Mouse (Mus musculus) hindbrain, embryonic 14.5 days (tissue): ENCODE data around the gene Chn2. TPM values are rescaled to one million over a fixed set of nuclear protein-coding genes. Genes with fewer than 3 reads are reported as not detected.

ENCODE experiments used
- ATAC-seq: fragments of 200-750 bp; cut with Nextera tagmentation; 2 replicates; pipeline ENCODE4 v1.8.0; 2017; ENCODE audit warnings: moderate number of reproducible peaks, mild to moderate bottlenecking, moderate TSS enrichment, moderate library complexity; ENCODE audit not compliant: low FRiP score
- DNase-seq: peaks from one replicate; pipeline ENCODE4 v3.0.0-alpha.2; 2015; ENCODE audit warnings: low spot score
- H3K27ac ChIP-seq: fragments of 300-500 bp; sonication (generic); 2 replicates; pipeline ENCODE4 v1.5.1; 2014; ENCODE audit warnings: mild to moderate bottlenecking, moderate library complexity
- H3K27me3 ChIP-seq: fragments of 300-500 bp; sonication (generic); 2 replicates; pipeline ENCODE4 v1.6.1; 2014; ENCODE audit warnings: mild to moderate bottlenecking, low read length, mixed read lengths; ENCODE audit not compliant: control insufficient read depth, insufficient read depth
- H3K36me3 ChIP-seq: fragments of 300-500 bp; sonication (generic); replicated peaks from 2 replicates; pipeline ENCODE4 v1.6.1; 2014; ENCODE audit not compliant: control insufficient read depth, insufficient read depth
- H3K4me1 ChIP-seq: fragments of 300-500 bp; sonication (generic); replicated peaks from 2 replicates; pipeline ENCODE4 v1.6.1; 2014; ENCODE audit warnings: antibody characterized with exemption, low read length, mixed read lengths; ENCODE audit not compliant: control insufficient read depth, insufficient read depth
- H3K4me2 ChIP-seq: fragments of 300-500 bp; sonication (generic); replicated peaks from 2 replicates; pipeline ENCODE4 v1.6.1; 2014; ENCODE audit warnings: mild to moderate bottlenecking, moderate library complexity
- H3K4me3 ChIP-seq: fragments of 300-500 bp; sonication (generic); replicated peaks from 2 replicates; pipeline ENCODE4 v1.5.1; 2014; ENCODE audit warnings: mild to moderate bottlenecking, low read length
- H3K9ac ChIP-seq: fragments of 300-500 bp; sonication (generic); 2 replicates; pipeline ENCODE4 v1.6.1; 2014
- H3K9me3 ChIP-seq: fragments of 300-500 bp; sonication (generic); 2 replicates; pipeline ENCODE4 v1.6.1; 2016; ENCODE audit warnings: low read length; ENCODE audit not compliant: control insufficient read depth
- WGBS: fragments of 180-500 bp; shearing (Covaris S2); extraction: QIAGEN DNeasy Blood & Tissue Kit; methylation state at CpG from one replicate; pipeline ENCODE4 v1.1.7; 2014; 5-methylcytosine and 5-hydroxymethylcytosine counted together
- polyA plus RNA-seq: library from polyadenylated mRNA; unstranded; fragments of >200 nt; fragmentation: Nextera tagmentation; extraction: Ambion mirVana; gene quantifications from 2 replicates; pipeline ENCODE4 v1.2.1, GENCODE M21; 2014

Gene Chn2
- polyA plus RNA-seq, 1 experiment from 2014 or later, result 28.3 TPM

GRCm38 (mm10) chr6:54060258-54060657 is 20.9 kb downstream of the Chn2 start:
- DNase-seq (no peak), ATAC-seq (no peak)
- Histone ChIP-seq H3K4me1 (peaks cover 22% of the 10 kb centered on the region; the same call in 1 of the 2 replicates), H3K27me3 (no peaks in the 10 kb centered on the region), H3K9me3 (no peaks in the 10 kb centered on the region), H3K36me3 (no peaks in the 10 kb centered on the region), H3K4me2 (no peak overlapping the region), H3K4me3 (no peak overlapping the region), H3K27ac (no peak overlapping the region), H3K9ac (no peak overlapping the region)
- WGBS, result 91% methylated on average over 3 of the region's 3 CpGs

DNA sequence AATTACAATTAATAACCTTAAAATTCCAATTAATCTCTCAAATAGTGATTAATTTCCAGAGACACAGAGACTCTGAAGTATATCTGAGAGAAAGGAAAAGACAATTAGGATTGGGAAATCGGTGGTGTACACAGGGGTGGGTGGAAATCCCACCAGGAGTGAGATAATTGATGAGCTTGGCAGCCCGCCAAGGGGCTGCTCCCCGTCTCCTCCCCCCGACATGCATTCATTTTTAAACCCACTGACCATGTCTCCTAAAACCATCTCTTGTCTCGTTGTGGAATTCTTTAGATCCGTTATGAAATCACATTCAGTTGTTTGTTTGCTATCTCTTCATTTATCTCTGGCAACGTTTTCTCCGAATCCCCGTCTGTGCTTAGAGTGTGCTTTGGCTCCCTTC is 22.0 kb downstream of the Chn2 start:
- DNase-seq (no peak), ATAC-seq (no peak)
- whole genome bisulfite sequencing, result 25% methylated on average over 9 of the region's 9 CpGs
- Histone ChIP-seq H3K36me3 (no peaks in the 10 kb centered on the region), H3K4me3 (no peak overlapping the region), H3K9ac (no peak overlapping the region), H3K4me2 (0 out of 2 replicates have a peak overlapping the region, but pooled peaks have one; percentile 7), H3K4me1 (peaks cover 15% of the 10 kb centered on the region; the same call in 1 of the 2 replicates), H3K9me3 (no peaks in the 10 kb centered on the region), H3K27ac (no peak overlapping the region), H3K27me3 (no peaks in the 10 kb centered on the region)

GRCm38 (mm10) chr6:54063878-54064277 is 24.5 kb downstream of the Chn2 start:
- ATAC-seq, result no peak
- Histone ChIP-seq H3K36me3 (no peaks in the 10 kb centered on the region), H3K9me3 (no peaks in the 10 kb centered on the region), H3K27ac (no peak overlapping the region), H3K9ac (no peak overlapping the region), H3K4me2 (no peak overlapping the region), H3K4me1 (peaks cover 7% of the 10 kb centered on the region; the same call in 1 of the 2 replicates), H3K27me3 (no peaks in the 10 kb centered on the region), H3K4me3 (no peak overlapping the region)
- DNase-seq, result no peak
- 86% methylated on average over 6 of the region's 6 CpGs for WGBS

- Histone ChIP-seq H3K9ac (no peak overlapping the region), H3K4me2 (no peak overlapping the region), H3K4me1 (no peaks in the 10 kb centered on the region; the same call in 1 of the 2 replicates), H3K27me3 (no peaks in the 10 kb centered on the region), H3K9me3 (no peaks in the 10 kb centered on the region), H3K4me3 (no peak overlapping the region), H3K36me3 (no peaks in the 10 kb centered on the region), H3K27ac (no peak overlapping the region)
- WGBS, result 82% methylated on average over 5 of the region's 5 CpGs
- no peak for ATAC-seq
- no peak for DNase-seq
Measured at GRCm38 (mm10) chr6:54067380-54067779, 28.0 kb downstream of the Chn2 start.

DNA sequence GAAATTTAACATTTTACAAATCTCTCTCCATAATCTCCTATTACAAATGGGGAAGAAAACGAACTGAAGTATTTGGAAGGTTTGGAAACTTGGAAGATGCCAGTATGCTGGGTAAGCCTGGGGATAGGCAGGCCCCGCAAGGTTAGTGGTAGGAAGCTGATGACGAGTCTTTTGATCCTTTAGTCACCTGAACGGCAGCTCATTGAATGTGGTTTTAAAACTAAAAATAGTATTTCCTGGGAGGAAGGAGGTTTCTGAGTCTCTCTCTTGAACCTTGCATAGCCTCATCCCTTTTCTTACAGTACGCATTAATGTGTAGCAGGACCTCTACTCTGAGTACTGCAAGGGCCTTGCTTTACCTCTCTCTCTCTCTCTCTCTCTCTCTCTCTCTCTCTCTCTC is 29.5 kb downstream of the Chn2 start:
- Histone ChIP-seq H3K9me3 (no peaks in the 10 kb centered on the region), H3K36me3 (no peaks in the 10 kb centered on the region), H3K4me3 (no peak overlapping the region), H3K9ac (no peak overlapping the region), H3K27ac (no peak overlapping the region), H3K4me1 (peaks cover under 1% of the 10 kb centered on the region; the same call in 1 of the 2 replicates), H3K4me2 (no peak overlapping the region), H3K27me3 (no peaks in the 10 kb centered on the region)
- WGBS, result 84% methylated on average over 5 of the region's 5 CpGs
- DNase-seq, result no peak
- no peak for ATAC-seq

GRCm38 (mm10) chr6:54070736-54071135 is 31.4 kb downstream of the Chn2 start:
- no peak for ATAC-seq
- Histone ChIP-seq H3K4me2 (no peak overlapping the region), H3K9ac (no peak overlapping the region), H3K9me3 (no peaks in the 10 kb centered on the region), H3K27ac (no peak overlapping the region), H3K4me1 (peaks cover 13% of the 10 kb centered on the region), H3K27me3 (no peaks in the 10 kb centered on the region), H3K36me3 (no peaks in the 10 kb centered on the region), H3K4me3 (no peak overlapping the region)
- DNase-seq, result no peak
- 57% methylated on average over 6 of the region's 6 CpGs for WGBS

GRCm38 (mm10) chr6:54071478-54071877 is 32.1 kb downstream of the Chn2 start:
- ATAC-seq (no peak), DNase-seq (no peak)
- H3K4me2 ChIP-seq, result no peak overlapping the region
- H3K27ac ChIP-seq, result no peak overlapping the region
- H3K9ac ChIP-seq, result no peak overlapping the region
- H3K9me3 ChIP-seq, result no peaks in the 10 kb centered on the region
- no peaks in the 10 kb centered on the region for H3K36me3 ChIP-seq
- peaks cover 13% of the 10 kb centered on the region for H3K4me1 ChIP-seq
- 80% methylated on average over 4 of the region's 4 CpGs for WGBS
- H3K4me3 ChIP-seq, result no peak overlapping the region
- H3K27me3 ChIP-seq, result no peaks in the 10 kb centered on the region

DNA sequence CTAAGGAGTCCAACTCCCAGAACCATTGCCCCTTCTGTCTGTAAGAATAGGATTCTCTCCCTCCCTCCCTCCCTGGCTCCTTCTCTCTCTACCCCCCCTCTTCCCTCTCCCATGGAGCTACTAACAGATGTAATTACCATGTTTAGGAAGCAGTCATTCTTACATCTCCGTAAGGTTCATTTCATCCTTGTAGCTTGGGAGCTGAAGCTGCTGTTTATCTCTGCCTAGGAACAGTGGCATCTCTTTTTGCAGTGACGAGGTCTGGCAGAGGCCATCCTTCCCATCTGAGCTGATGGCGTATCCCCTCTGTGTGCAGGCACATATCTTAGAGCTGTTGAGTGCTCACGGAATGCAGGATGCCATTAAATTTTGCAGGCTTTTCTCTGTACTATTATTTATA is 35.1 kb downstream of the Chn2 start:
- Histone ChIP-seq H3K9me3 (no peaks in the 10 kb centered on the region), H3K36me3 (no peaks in the 10 kb centered on the region), H3K9ac (no peak overlapping the region; the same call in 1 of the 2 replicates), H3K4me1 (peaks cover 13% of the 10 kb centered on the region), H3K27me3 (no peaks in the 10 kb centered on the region), H3K4me3 (no peak overlapping the region), H3K4me2 (no peak overlapping the region), H3K27ac (no peak overlapping the region; the same call in 1 of the 2 replicates)
- WGBS, result 32% methylated on average over 4 of the region's 4 CpGs
- DNase-seq (no peak), ATAC-seq (no peak)

DNA sequence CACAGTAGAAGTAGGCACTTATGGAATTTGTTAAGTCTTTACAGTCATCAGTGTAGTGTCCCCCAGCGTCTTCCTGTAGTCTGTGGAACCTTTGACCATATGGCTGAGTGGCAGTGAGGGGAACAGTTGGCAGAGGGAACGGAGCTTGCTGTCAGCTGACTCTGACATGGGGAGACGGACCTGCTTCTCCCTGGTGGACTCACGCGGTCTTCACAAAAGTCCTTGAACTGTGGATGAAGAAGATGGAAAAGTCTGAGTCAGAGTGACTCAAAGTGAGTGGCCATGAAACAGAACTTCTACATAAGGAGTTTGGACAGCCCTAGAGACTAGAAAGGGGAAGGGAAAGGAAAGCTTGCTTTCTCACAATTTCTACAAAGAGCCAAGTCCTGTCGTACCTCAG is 36.1 kb downstream of the Chn2 start:
- H3K27me3 ChIP-seq, result no peaks in the 10 kb centered on the region
- WGBS, result 74% methylated on average over 6 of the region's 6 CpGs
- no peaks in the 10 kb centered on the region for H3K9me3 ChIP-seq
- peaks cover 13% of the 10 kb centered on the region for H3K4me1 ChIP-seq
- ATAC-seq, result no peak
- H3K9ac ChIP-seq, result no peak overlapping the region
- no peak overlapping the region for H3K4me2 ChIP-seq
- no peak overlapping the region for H3K27ac ChIP-seq
- DNase-seq, result no peak
- no peaks in the 10 kb centered on the region for H3K36me3 ChIP-seq
- H3K4me3 ChIP-seq, result no peak overlapping the region

DNA sequence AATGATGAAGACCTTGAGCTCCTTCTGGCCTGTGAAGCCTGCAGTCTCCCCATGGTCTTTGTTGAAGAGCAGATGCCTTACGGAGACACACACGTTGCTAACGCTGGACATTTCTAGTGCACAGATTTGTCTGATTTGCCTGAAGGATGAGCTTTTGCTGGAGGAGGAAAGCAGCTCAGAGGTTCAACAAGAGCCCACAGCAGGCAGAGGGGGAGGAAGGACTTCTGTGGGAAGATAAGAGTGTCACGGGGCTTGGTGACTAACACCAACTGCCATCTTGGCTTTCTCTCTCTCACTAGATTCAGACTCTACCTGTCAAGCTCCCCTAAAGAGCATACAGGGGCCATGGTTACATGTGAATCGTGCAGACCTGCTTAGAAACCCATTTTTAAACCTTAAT is 37.3 kb downstream of the Chn2 start:
- Histone ChIP-seq H3K9ac (no peak overlapping the region), H3K36me3 (no peaks in the 10 kb centered on the region), H3K4me3 (no peak overlapping the region), H3K4me1 (peaks cover 13% of the 10 kb centered on the region; the same call in 1 of the 2 replicates), H3K27ac (no peak overlapping the region), H3K9me3 (no peaks in the 10 kb centered on the region), H3K27me3 (no peaks in the 10 kb centered on the region), H3K4me2 (no peak overlapping the region)
- ATAC-seq, result no peak
- no peak for DNase-seq
- WGBS, result 93% methylated on average over 5 of the region's 5 CpGs
